Mouse (Mus musculus): ENCODE results near the gene Pank4. TPM values are rescaled to one million over a fixed set of nuclear protein-coding genes. Genes with fewer than 3 reads are reported as not detected.
A peak's percentile ranks its signal among the peaks of the same experiment; 100 is the strongest.

Gene Pank4
- polyA plus RNA-seq, 1 experiment from 2014 or later, result 48.4 TPM

DNA sequence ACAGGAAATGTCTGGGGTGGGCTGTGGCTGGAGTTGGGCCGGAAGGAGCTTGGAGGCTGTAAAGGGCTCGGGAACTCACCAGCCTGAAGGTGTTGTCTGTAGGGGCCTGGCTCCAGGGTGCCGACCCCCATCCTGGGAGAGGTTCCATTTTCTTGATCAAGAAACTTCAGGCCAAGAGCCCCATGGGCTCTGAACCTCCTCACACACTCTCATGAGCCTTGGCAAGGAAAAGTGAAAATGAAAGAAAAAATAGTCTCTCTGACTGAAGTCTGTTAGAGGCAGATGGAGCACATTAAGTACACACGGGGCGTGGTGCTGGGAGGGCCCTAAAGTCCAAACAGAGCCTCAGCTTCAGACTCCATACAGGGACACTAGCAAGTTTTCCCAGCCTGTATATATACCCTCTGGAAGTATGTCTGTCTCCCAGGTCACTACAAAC is 36.0 kb upstream of the Pank4 start:
- no peaks in the 10 kb centered on the region for H3K9me3 ChIP-seq (ENCODE audit: control insufficient read depth, low read length)
- 18% methylated on average over 5 of the region's 5 CpGs for WGBS
- peak overlapping the region; percentile 55 for H3K9ac ChIP-seq (ENCODE audit: low read length)
- no peaks in the 10 kb centered on the region for H3K27me3 ChIP-seq (ENCODE audit: control insufficient read depth, insufficient read depth, low read depth, low read length)
- peak overlapping the region; percentile 32 for H3K4me3 ChIP-seq (ENCODE audit: low read length)
- H3K36me3 ChIP-seq (ENCODE audit: control insufficient read depth, insufficient read depth, low read length), result no peaks in the 10 kb centered on the region
- peak; percentile 82 for ATAC-seq (ENCODE audit: low read depth)
- peaks cover 13% of the 10 kb centered on the region for H3K4me1 ChIP-seq (replicated peaks; ENCODE audit: control insufficient read depth, insufficient read depth, low read length)
- peak overlapping the region; percentile 50 for H3K4me2 ChIP-seq (ENCODE audit: low read depth, low read length)
- H3K27ac ChIP-seq (ENCODE audit: low read length), result peak overlapping the region; percentile 56

DNA sequence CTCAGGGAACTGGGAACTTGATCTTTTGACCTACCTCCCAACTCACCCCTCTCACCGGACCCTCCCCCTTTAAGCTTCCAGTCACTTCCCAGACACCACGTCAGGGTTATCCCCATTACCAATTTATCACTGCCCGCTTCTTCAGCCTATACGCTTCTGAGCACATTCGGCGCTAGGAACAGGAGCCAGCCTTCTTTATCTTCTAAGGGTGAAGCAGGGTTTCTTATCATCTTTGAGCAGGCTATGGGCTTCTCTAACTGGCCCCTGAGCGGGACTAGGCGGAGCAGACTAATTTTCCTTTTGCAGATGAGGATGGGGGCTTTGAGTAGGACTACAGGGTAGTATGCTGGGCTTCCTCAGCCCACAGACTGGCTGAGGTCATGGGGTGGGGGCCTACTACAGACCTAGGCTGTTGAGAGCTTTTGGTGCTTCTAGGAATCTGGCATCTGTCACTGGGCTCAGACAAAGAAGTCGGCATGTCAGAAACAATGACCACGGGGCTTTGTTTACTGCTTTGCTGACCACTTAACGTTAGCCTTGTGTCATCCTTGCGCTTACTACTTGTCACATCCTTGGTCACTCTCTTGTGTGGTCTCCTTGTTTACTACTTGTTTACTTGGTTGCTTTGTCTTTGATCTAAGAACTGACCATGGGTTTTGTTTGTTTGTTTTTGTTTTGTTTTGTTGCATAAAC is 35.4 kb upstream of the Pank4 start, which contains the start of gene Tnfrsf14:
Tnfrsf14 (minus strand) TSS at position 169 of the 693 bp plus-strand sequence.
- Histone ChIP-seq H3K9ac (ENCODE audit: low read length) (peak within 1 kb of the TSS; percentile 55), H3K4me3 (ENCODE audit: low read length) (peak within 1 kb of the TSS; percentile 32), H3K36me3 (ENCODE audit: control insufficient read depth, insufficient read depth, low read length) (no peaks in the 10 kb centered on the region), H3K27ac (ENCODE audit: low read length) (peak within 1 kb of the TSS; percentile 56), H3K27me3 (ENCODE audit: control insufficient read depth, insufficient read depth, low read depth, low read length) (no peaks in the 10 kb centered on the region), H3K4me2 (ENCODE audit: low read depth, low read length) (peak within 1 kb of the TSS; percentile 50), H3K9me3 (ENCODE audit: control insufficient read depth, low read length) (no peaks in the 10 kb centered on the region), H3K4me1 (replicated peaks; ENCODE audit: control insufficient read depth, insufficient read depth, low read length) (peaks cover 13% of the 10 kb centered on the region)
- peak; percentile 21; the same call in 1 of the 2 replicates for ATAC-seq (ENCODE audit: low read depth)
- 30% methylated on average over 12 of the region's 12 CpGs for WGBS

DNA sequence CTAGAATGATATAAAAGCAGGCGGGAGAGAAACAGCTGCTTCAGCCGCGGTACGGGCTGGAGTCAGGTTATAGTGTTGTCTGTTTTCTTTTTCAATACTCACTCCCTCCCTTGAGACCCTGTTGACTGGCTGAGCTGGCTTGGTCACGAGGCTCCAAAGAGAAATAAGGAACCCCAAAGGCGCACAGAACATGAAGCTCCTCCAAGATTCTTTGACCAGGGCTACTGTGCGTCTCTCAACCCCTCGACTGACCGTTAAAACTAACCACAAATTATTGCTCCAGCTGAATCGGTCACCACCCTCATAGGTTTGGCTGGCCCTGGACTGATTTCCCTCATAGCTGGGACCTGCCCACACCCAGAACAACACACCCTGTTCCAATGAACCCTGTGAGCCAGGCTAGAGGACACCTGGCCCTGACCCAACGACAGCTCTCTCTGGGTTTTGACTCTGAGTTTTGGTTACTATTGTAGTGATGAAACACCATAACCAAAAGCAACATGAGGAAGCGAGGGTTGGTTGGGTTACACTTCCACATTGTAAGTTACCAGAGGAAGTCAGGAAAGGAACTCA is 34.7 kb upstream of the Pank4 start:
- no peaks in the 10 kb centered on the region for H3K36me3 ChIP-seq (ENCODE audit: control insufficient read depth, insufficient read depth, low read length)
- no peak overlapping the region for H3K9ac ChIP-seq (ENCODE audit: low read length)
- 72% methylated on average over 12 of the region's 12 CpGs for WGBS
- H3K27ac ChIP-seq (ENCODE audit: low read length), result no peak overlapping the region
- no peaks in the 10 kb centered on the region for H3K27me3 ChIP-seq (ENCODE audit: control insufficient read depth, insufficient read depth, low read depth, low read length)
- H3K4me3 ChIP-seq (ENCODE audit: low read length), result no peak overlapping the region
- H3K4me1 ChIP-seq (replicated peaks; ENCODE audit: control insufficient read depth, insufficient read depth, low read length), result peaks cover 13% of the 10 kb centered on the region
- H3K9me3 ChIP-seq (ENCODE audit: control insufficient read depth, low read length), result no peaks in the 10 kb centered on the region
- ATAC-seq (ENCODE audit: low read depth), result no peak
- H3K4me2 ChIP-seq (ENCODE audit: low read depth, low read length), result no peak overlapping the region

DNA sequence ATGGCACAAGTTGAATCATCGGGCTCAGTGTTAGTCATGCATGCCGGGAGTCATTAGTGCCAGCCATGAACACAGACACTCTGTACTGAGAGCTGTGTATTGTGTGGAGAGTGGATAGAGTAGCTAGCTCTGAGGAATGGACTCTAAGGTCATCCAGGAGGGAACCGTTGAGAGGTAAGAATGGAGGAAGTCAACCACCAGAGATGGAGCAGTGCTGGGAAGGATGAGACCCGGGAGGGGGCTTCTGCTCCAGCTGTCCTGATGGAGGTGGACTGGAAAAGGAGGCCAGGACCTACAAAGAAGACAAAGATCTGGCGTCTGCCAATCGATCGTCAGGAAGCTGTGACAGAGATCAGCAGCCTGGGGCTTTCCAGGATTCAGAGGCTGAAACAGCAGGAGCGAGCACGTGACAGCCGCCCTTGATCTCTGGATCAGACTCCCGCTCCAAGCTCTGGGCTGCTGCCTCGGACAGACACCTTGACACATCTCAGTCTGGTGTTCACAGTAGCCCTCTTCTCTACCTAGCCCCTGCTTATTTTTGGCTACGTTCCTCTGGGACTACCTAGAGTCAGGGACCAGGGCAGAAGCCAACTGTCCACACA is 30.5 kb upstream of the Pank4 start:
- Histone ChIP-seq H3K4me2 (ENCODE audit: low read depth, low read length) (no peak overlapping the region), H3K36me3 (ENCODE audit: control insufficient read depth, insufficient read depth, low read length) (no peaks in the 10 kb centered on the region), H3K27ac (ENCODE audit: low read length) (no peak overlapping the region), H3K9ac (ENCODE audit: low read length) (no peak overlapping the region), H3K4me3 (ENCODE audit: low read length) (no peak overlapping the region), H3K4me1 (replicated peaks; ENCODE audit: control insufficient read depth, insufficient read depth, low read length) (peaks cover 3% of the 10 kb centered on the region), H3K9me3 (ENCODE audit: control insufficient read depth, low read length) (no peaks in the 10 kb centered on the region), H3K27me3 (ENCODE audit: control insufficient read depth, insufficient read depth, low read depth, low read length) (no peaks in the 10 kb centered on the region)
- 52% methylated on average over 13 of the region's 13 CpGs for WGBS
- ATAC-seq (ENCODE audit: low read depth), result no peak

DNA sequence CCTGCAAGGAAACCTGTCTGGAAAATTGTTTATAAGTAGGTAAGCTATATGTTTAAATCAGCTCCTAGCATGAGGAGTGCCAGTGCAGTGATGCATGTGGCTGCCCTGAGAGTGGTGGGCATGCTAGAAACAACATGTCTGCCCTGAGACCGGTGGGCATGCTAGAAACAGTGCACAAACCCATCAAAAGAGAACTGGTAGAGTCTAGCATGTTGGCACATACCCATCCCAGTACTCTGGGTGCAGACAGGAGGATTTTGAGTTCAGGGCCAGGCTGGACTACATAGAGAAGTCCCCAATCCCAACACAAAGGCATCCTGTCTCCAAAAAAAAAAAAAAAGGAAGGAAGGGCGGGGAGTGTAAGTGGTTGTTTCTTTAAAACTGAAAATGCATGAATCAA is 29.1 kb upstream of the Pank4 start:
- Histone ChIP-seq H3K9me3 (ENCODE audit: control insufficient read depth, low read length) (no peaks in the 10 kb centered on the region), H3K9ac (ENCODE audit: low read length) (no peak overlapping the region), H3K27ac (ENCODE audit: low read length) (no peak overlapping the region), H3K4me3 (ENCODE audit: low read length) (no peak overlapping the region), H3K36me3 (ENCODE audit: control insufficient read depth, insufficient read depth, low read length) (no peaks in the 10 kb centered on the region), H3K4me1 (replicated peaks; ENCODE audit: control insufficient read depth, insufficient read depth, low read length) (no peaks in the 10 kb centered on the region), H3K4me2 (ENCODE audit: low read depth, low read length) (no peak overlapping the region), H3K27me3 (ENCODE audit: control insufficient read depth, insufficient read depth, low read depth, low read length) (no peaks in the 10 kb centered on the region)
- WGBS, result 84% methylated on average over 2 of the region's 2 CpGs
- ATAC-seq (ENCODE audit: low read depth), result no peak

DNA sequence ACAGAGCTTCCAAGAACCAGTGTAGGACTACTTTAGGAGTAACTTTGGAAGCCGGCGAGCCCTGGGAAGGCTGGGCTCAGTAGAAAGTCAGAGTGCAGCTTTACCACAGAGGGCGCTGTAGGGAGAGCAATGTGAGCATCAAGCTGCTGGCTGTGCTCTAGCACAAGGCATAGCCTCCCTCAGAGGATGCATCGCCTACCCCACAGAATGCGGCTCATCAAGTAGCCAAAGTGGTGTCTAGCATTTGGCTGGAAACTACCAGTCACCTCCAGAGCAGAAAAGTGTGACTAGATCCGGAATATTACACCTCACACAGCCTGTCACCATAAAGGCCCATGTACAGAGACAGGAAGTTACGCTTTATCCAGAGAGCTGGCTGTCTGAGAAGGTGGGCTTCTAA is 28.1 kb upstream of the Pank4 start:
- no peaks in the 10 kb centered on the region for H3K4me1 ChIP-seq (replicated peaks; ENCODE audit: control insufficient read depth, insufficient read depth, low read length)
- H3K9me3 ChIP-seq (ENCODE audit: control insufficient read depth, low read length), result no peaks in the 10 kb centered on the region
- 72% methylated on average over 7 of the region's 7 CpGs for WGBS
- no peaks in the 10 kb centered on the region for H3K27me3 ChIP-seq (ENCODE audit: control insufficient read depth, insufficient read depth, low read depth, low read length)
- H3K4me2 ChIP-seq (ENCODE audit: low read depth, low read length), result no peak overlapping the region
- H3K36me3 ChIP-seq (ENCODE audit: control insufficient read depth, insufficient read depth, low read length), result no peaks in the 10 kb centered on the region
- H3K27ac ChIP-seq (ENCODE audit: low read length), result no peak overlapping the region
- no peak for ATAC-seq (ENCODE audit: low read depth)
- no peak overlapping the region for H3K4me3 ChIP-seq (ENCODE audit: low read length)
- H3K9ac ChIP-seq (ENCODE audit: low read length), result no peak overlapping the region

DNA sequence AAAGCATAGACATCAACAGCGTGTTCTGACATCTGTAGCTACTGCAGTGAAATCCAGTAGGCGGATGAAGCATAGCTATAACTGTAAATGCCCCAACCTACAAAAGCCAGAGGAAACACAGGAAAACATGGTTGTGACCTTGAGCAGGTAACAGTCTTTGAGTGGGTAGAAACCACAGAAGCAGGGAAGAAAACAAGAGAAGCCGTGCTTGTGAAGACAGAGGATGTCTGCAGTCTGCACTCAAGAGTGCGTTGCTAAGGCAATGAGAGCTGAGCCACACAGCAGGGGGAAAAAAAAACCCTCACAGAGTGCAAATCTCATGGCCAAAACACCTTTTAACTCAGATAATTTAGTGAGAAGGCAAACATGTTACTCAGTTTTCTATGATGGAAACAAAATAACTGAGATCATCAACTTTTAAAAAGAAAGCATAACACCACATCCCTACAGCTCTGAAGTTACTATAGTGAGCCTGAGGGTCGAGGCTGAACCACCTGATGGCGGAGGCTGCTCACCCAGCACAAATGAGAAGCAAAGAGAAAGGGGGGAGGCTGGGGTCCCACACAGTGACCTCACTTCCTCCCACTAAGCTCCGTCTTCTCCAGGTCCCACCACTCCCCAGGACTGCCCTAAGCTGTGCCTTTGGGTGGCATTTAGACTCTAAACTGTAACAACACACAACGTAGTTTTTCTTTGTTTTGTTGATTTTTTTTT is 27.2 kb upstream of the Pank4 start:
- H3K27me3 ChIP-seq (ENCODE audit: control insufficient read depth, insufficient read depth, low read depth, low read length), result no peaks in the 10 kb centered on the region
- no peak overlapping the region for H3K27ac ChIP-seq (ENCODE audit: low read length)
- H3K36me3 ChIP-seq (ENCODE audit: control insufficient read depth, insufficient read depth, low read length), result no peaks in the 10 kb centered on the region
- H3K4me3 ChIP-seq (ENCODE audit: low read length), result no peak overlapping the region
- H3K9me3 ChIP-seq (ENCODE audit: control insufficient read depth, low read length), result no peaks in the 10 kb centered on the region
- H3K4me2 ChIP-seq (ENCODE audit: low read depth, low read length), result no peak overlapping the region
- 55% methylated on average over 8 of the region's 8 CpGs for WGBS
- ATAC-seq (ENCODE audit: low read depth), result no peak
- H3K9ac ChIP-seq (ENCODE audit: low read length), result no peak overlapping the region
- H3K4me1 ChIP-seq (replicated peaks; ENCODE audit: control insufficient read depth, insufficient read depth, low read length), result no peaks in the 10 kb centered on the region

DNA sequence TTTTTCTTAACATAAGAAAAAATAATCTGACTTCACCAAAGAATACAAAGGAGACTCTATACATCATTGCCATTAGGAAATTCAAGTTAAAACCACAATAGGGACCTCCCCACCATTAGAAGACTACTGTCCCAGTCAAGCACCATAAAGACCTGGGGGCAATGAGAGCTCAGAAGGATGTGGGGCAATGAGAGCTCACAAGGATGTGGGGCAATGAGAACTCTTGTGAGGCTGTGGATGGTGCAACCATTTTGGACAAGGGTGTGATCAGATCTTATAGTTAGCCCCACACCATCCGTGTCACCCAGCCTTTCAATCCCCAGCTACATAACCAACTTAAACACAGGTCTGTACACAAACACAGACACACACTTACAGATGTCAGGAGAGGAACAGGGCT is 26.2 kb upstream of the Pank4 start:
- no peak overlapping the region for H3K27ac ChIP-seq (ENCODE audit: low read length)
- no peaks in the 10 kb centered on the region for H3K4me1 ChIP-seq (replicated peaks; ENCODE audit: control insufficient read depth, insufficient read depth, low read length)
- H3K9ac ChIP-seq (ENCODE audit: low read length), result no peak overlapping the region
- no peaks in the 10 kb centered on the region for H3K9me3 ChIP-seq (ENCODE audit: control insufficient read depth, low read length)
- no peaks in the 10 kb centered on the region for H3K27me3 ChIP-seq (ENCODE audit: control insufficient read depth, insufficient read depth, low read depth, low read length)
- H3K4me2 ChIP-seq (ENCODE audit: low read depth, low read length), result no peak overlapping the region
- no peak overlapping the region for H3K4me3 ChIP-seq (ENCODE audit: low read length)
- no peak for ATAC-seq (ENCODE audit: low read depth)
- no peaks in the 10 kb centered on the region for H3K36me3 ChIP-seq (ENCODE audit: control insufficient read depth, insufficient read depth, low read length)
- WGBS, result 40% methylated on average over 1 of the region's 1 CpGs

DNA sequence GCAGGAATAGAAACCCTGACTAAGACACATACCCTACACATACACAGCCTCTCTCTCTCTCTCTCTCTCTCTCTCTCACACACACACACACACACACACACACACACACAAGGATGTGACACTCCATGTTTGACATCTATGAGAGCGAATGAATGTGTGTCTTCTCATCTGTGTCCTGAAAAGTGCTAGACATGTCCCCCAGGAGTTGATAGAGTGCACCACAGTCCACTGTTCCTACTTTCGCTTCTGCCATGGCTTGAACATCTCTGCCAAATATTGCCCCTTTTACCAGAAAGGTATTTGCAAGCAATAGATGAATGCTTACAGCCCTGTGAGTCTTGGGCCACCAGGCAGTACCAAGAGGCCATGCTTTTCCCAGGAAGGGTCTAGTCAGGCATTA is 23.8 kb upstream of the Pank4 start:
- H3K4me2 ChIP-seq (ENCODE audit: low read depth, low read length), result no peak overlapping the region
- no peaks in the 10 kb centered on the region for H3K36me3 ChIP-seq (ENCODE audit: control insufficient read depth, insufficient read depth, low read length)
- no peak overlapping the region for H3K27ac ChIP-seq (ENCODE audit: low read length)
- H3K9me3 ChIP-seq (ENCODE audit: control insufficient read depth, low read length), result no peaks in the 10 kb centered on the region
- no peak for ATAC-seq (ENCODE audit: low read depth)
- H3K9ac ChIP-seq (ENCODE audit: low read length), result no peak overlapping the region
- no peak overlapping the region for H3K4me3 ChIP-seq (ENCODE audit: low read length)
- no peaks in the 10 kb centered on the region for H3K4me1 ChIP-seq (replicated peaks; ENCODE audit: control insufficient read depth, insufficient read depth, low read length)
- H3K27me3 ChIP-seq (ENCODE audit: control insufficient read depth, insufficient read depth, low read depth, low read length), result no peaks in the 10 kb centered on the region
- 82% methylated on average over 2 of the region's 2 CpGs for WGBS
